Mouse (Mus musculus): ENCODE measurements around the gene Diaph2.
"Not testable (repeated sequence)": the region's sequence is repeated elsewhere in the genome, so short reads cannot be mapped to it uniquely, and the experiment has no call there.

Gene Diaph2

DNA sequence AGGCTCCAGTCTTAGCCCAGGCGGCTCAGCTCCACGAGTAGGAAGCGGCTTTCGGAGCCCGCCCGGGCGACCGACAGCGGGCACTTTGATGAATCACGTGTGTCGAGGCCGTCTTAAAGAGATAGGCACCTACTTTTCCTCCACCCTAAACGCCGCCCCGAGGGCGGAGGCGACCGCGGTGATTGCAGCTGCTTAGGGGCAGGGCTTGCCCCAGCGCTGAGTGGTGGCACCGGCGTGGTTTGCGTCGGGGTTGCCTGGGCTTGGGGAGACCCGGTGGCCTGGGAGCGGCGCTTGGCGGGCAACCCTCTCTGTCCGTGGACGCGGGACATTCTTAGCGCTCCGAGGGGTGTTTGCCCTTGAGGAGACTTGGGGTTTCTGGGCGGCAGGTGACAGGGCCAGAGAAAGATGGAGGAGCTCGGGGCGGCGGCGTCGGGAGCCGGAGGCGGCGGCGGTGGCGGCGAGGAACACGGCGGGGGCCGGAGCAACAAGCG lies at the start of gene Diaph2:
TSS of gene Diaph2 (plus strand) at position 172 of the 491 bp plus-strand sequence.
- peak; percentile 51 to 76 for DNase-seq (ENCODE audit: low spot score in 2 of 2)

GRCm38 (mm10) chrX:129701634-129702312 lies 47.8 kb upstream of the Diaph2 start:
- peak in 1 of 2 experiments; percentile 2 for DNase-seq (ENCODE audit: low spot score in 2 of 2)

DNA sequence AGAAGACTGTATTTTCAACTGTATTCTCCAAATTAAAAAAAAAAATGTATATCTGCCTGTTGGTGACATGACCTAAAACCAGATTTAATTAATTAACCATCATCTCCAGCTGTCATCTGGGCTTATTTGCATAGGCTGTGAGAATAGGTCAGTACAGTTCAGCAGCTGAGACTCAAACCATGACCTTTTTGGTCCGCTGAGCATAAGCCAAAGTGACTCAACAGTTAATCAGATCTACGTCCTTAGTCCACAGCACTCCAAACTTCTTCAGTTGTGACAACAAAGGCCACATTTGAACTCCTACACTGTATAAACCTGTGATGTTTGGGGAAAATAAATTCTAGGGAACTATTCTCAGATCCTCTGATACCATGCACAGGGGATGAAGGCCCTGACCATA lies 39.9 kb upstream of the Diaph2 start:
- no peak for DNase-seq (ENCODE audit: low spot score in 2 of 2)

DNA sequence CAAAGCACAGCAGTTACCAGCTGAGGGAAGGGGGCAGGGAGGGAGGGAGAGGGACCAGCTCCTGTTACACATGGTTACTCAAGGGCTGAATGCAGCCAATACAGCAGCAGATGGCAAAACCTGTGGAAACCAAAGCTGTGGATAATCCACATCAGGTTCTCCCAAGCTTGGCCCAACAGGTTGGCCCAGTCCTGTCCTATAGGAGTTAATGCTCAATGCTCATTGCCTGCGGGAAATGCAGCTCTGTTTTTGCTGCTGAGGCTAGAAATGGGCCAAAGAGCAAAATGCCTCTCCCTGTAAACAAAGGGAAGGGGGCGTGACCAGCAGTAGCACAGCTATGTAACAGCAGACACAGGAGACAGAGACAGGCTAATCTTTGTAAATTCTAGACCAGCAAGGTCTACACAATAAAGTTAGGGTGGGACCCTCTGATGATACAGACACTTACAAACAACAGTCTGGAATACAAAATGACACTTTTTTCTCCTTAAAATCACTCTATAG lies 20.8 kb upstream of the Diaph2 start:
- no peak for DNase-seq (ENCODE audit: low spot score in 2 of 2)

- DNase-seq (ENCODE audit: low spot score in 2 of 2) = no peak
These were observed 13.0 kb upstream of the Diaph2 start for GRCm38 (mm10) chrX:129736562-129736961.

GRCm38 (mm10) chrX:129739226-129739625 lies 10.3 kb upstream of the Diaph2 start:
- no peak for DNase-seq (ENCODE audit: low spot score in 2 of 2)

- no peak for DNase-seq (ENCODE audit: low spot score in 2 of 2)
These were observed 6.6 kb upstream of the Diaph2 start for GRCm38 (mm10) chrX:129742981-129743380.

DNA sequence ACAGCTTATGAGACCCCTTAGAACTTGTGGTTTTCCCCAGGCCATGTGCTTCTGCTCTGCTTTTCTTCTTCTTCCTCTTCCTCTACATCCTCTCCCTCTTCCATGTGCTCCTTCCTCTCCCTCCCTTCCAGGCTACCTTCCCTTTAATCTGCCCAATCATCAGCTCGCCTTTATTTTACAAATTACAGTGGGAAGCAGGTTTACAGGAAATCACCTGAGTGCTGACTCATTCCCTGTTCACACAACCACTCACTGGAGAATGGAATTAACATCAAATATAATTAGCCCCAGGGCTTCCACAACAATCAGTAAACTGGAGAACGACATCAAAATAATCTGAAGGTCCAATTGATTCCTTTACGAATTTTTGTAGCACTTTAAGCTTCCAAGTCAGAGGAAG lies 3.6 kb upstream of the Diaph2 start:
- DNase-seq (ENCODE audit: low spot score in 2 of 2) = no peak

- DNase-seq (ENCODE audit: low spot score in 2 of 2) = no peak
These were observed 440 bp upstream of the Diaph2 start for GRCm38 (mm10) chrX:129749102-129749501.

- DNase-seq (ENCODE audit: low spot score in 2 of 2) = peak in 1 of 2 experiments; percentile 5
These were observed 590 bp downstream of the Diaph2 start for GRCm38 (mm10) chrX:129750094-129750569.

GRCm38 (mm10) chrX:129750606-129751005 lies 1.1 kb downstream of the Diaph2 start:
- no peak for DNase-seq (ENCODE audit: low spot score in 2 of 2)

DNA sequence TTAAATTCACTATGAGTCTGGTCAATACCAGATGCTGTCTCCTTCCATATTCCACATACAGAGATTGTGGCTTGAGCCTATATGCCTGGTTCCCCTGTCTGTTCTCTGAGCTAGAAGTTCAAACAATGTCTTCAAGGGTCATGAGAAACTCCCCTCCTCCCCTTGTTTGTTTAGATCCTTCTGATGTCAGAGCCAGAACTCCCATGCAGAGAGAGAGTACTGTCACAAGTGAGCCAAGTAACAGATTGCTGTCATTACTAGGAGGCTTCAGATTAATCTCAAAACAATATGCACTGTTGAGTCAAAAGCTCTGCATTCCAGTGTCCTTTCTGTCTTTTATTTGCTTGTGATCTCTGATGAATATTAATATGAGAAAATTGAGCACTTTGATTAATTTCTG lies 7.1 kb downstream of the Diaph2 start:
- no peak for DNase-seq (ENCODE audit: low spot score in 2 of 2)

GRCm38 (mm10) chrX:129762649-129763048 lies 13.1 kb downstream of the Diaph2 start:
- no peak for DNase-seq (ENCODE audit: low spot score in 2 of 2)

- DNase-seq (ENCODE audit: low spot score in 2 of 2) = no peak
These were observed 15.8 kb downstream of the Diaph2 start for GRCm38 (mm10) chrX:129765378-129765777.

DNA sequence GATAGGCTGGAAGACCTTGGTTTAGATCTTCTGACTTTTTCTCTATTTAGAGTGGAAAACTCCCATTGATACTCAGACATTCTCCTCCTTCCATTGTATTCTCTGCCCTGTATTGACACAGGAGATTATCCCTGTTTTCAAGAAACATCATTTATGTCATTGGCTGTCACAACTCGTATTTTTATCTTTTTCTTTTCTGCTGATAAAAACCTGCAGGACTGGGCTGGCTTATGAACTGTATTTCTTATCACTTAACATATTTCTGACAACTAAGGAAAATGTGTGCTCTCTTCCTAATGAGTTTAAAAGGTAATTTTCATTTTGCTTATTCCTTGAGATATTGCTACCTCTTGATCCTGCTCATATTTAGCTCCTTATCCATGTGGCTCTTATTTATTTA lies 17.3 kb downstream of the Diaph2 start:
- no peak for DNase-seq (ENCODE audit: low spot score in 2 of 2)

- no peak for DNase-seq (ENCODE audit: low spot score in 2 of 2)
These were observed 21.1 kb downstream of the Diaph2 start for GRCm38 (mm10) chrX:129770625-129771024.

DNA sequence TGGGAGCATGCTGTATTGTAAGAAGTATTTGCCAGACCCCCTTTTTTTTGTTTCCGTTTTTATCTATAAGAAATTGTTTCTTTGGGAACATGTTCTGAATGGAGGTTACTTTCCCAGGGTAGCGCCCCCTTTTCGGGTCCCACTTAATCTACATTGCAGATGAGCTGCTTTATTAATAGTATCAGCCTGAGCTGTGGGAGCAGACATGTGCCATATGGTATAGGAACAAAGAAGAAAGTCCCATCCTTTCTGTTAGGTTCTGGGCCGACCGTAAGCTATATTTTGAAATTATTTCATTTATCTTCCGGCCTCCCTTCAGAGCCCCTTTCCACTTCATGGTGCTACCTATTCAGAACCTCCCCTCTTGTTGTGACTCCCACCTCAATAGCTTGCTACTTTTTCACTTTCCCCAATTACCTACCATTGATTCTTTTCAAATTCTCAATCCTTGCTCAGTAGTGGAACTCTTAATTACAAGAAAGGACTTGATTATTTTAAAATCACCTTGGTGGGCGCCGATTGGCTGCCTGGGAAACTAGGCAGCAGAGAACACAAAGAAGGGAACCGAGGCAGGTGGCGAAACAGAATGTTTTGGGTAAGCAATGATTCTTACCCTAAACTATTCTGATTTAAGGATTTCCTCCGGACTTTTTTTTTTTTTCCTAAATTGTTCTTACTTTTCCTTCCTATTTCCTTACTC lies 24.2 kb downstream of the Diaph2 start:
- no peak for DNase-seq (ENCODE audit: low spot score in 2 of 2)

DNA sequence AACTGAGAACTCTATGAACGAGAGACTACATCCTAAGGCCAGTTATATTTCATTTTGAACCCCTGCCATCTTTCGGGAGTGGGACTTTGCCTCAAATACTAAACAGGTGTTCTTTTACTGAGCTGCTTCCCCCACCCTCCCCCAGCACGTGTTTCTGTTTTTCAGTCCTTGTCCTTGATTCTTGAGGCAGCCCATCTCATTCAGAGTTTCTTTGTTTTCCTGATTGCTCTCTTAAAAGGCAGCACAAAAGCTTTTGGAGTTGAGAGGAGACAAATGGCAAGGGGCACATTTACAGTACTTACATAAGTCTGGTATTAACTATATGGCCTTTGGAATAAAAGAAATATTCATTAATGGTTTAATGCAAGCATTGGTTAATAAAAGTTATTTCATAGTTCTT lies 24.9 kb downstream of the Diaph2 start:
- no peak for DNase-seq (ENCODE audit: low spot score in 2 of 2)

DNA sequence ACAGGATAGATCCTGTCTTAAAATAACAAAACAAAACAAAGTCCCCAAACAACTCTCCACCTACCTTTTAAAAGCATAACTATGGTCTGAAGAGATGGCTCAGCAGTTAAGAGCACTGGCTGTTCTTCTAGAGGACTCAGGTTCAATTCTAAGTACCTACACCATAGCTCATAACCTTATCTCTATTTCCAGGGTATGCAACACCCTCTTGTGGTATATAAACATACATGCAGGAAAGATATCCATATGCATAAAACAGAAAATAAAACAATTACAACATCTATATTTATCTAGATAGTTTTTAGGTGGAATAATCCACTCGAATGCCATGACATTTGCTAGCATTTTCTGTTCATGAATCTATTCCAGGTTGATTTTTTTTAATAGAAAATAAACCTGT lies 27.2 kb downstream of the Diaph2 start:
- no peak for DNase-seq (ENCODE audit: low spot score in 2 of 2)

DNA sequence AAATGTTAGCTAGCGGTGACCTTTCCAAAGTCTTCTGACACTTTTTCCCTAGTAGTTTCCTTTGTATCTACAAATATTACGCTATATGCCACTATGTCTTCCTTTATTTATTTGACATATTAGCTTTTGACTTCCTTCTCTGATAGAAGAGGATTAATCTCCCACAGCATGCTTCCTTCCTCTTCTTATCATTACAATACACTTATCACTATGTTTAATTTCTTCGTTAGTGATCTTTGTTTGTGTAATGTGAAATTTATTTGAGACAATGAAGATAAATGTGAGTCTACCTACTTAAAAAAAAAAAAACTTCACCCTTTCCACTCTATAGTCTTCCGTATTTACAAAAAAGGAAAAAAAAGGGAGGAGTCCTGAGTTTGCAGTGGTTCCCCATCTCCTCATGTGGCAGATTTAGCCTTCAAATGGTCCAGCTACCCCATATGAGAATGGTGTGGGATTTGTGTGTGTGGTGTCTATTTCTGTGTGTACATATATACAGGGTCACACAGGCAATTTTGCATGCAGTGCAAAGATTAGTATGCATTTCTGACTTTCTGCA lies 27.9 kb downstream of the Diaph2 start:
- no peak for DNase-seq (ENCODE audit: low spot score in 2 of 2)

DNA sequence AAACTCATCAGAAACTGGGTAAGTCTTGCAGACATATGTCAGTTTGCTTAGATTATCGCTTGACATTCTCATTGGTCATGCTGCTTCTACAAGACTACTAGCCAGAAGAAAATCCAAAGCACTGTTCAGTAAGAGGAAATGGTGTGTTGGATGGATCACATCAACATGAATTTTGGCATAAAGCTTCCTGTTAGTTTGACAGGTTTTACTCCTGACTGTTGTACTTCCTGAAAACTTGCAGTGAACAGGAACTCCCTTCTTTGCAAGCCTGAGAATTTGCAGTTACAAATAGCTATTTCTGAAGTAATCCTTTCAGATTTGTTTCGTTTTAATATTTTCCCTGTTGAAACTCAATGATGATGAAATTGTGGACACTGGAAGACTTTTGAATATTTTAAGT lies 32.3 kb downstream of the Diaph2 start:
- DNase-seq (ENCODE audit: low spot score in 2 of 2) = no peak

DNA sequence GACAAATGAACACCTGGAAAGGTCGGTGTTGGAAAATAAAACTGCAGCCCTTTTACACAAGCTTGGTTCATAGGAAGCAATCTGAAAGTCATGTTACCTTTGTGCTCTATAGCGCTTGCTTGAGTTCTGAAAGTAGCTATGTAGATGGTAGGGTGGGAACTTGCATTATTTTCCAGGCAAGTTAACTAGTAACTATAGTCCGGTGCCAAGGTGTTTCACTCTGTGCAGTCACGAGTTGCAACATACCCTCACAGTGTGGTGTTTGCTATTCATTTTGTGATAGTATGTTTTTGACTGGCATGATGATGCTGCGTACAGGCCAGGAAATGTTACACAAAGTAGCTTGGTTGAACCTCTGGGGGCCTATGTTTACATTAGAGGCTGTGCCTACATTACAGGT lies 34.5 kb downstream of the Diaph2 start:
- no peak for DNase-seq (ENCODE audit: low spot score in 2 of 2)

DNA sequence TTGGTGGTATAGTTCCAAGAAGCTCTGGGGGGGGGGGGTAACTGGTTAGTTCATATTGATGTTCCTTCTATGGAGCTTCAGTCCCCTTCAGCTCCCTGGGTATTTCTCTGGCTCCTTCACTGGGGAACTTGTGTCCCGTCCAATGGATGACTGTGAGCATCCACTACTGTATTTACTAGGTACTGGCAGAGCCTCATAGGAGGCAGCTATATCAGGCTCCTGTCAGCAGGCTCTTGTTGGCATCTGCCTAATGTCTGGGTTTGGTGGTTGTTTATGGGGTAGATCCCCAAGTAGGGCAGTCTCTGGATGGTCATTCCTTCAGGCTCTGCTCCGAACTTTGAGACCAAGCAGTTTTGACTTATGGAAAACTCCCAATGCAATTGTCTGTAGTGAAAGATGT lies 50.4 kb downstream of the Diaph2 start:
- DNase-seq (ENCODE audit: low spot score in 2 of 2) = not testable (repeated sequence)
